Mouse (Mus musculus) brain, embryonic 14.5 days (tissue): ENCODE results near the gene Alk. TPM values are rescaled to one million over a fixed set of nuclear protein-coding genes. Genes with fewer than 3 reads are reported as not detected.
A peak's percentile ranks its signal among the peaks of the same experiment; 100 is the strongest.

Source experiments
- DNase-seq: peaks from one replicate; pipeline ENCODE4 v3.0.0-alpha.2; 2011; ENCODE audit warnings: low read depth
- CTCF ChIP-seq: fragments of 200-500 bp; IDR thresholded peaks from 2 replicates; pipeline ENCODE4 v1.5.1; 2012; ENCODE audit warnings: inconsistent platforms, mild to moderate bottlenecking, moderate library complexity, borderline replicate concordance; ENCODE audit not compliant: insufficient read depth, insufficient read length; ENCODE audit errors: extremely low read depth
- POLR2A ChIP-seq: fragments of 200-500 bp; IDR thresholded peaks from 2 replicates; pipeline ENCODE4 v1.6.1; 2012; ENCODE audit warnings: mild to moderate bottlenecking, inconsistent platforms, borderline replicate concordance; ENCODE audit not compliant: poor library complexity, insufficient read depth, insufficient read length, severe bottlenecking; ENCODE audit errors: extremely low read depth
- polyA plus RNA-seq: library from polyadenylated mRNA; depleted of rRNA; stranded (reverse); fragments of >200 nt; gene quantifications from 2 replicates; pipeline ENCODE4 v1.2.3, GENCODE M21; 2012; rRNA removed

The Alk gene
- polyA plus RNA-seq, 1 experiment: 3.7 TPM

GRCm38 (mm10) chr17:71828647-71829414 lies 775.6 kb downstream of the Alk start:
- DNase-seq: no peak
- TF ChIP-seq CTCF (no peak), POLR2A (no peak)

GRCm38 (mm10) chr17:71827627-71828026 lies 776.8 kb downstream of the Alk start:
- TF ChIP-seq POLR2A: no peak
- TF ChIP-seq CTCF: no peak
- DNase-seq: peak; percentile 68

GRCm38 (mm10) chr17:71826603-71827002 lies 777.8 kb downstream of the Alk start:
- TF ChIP-seq POLR2A: no peak
- no peak for TF ChIP-seq CTCF

GRCm38 (mm10) chr17:71823622-71824306 lies 780.7 kb downstream of the Alk start:
- TF ChIP-seq POLR2A: no peak
- TF ChIP-seq CTCF: no peak
- no peak for DNase-seq

More at GRCm38 (mm10) chr17:71826603-71827002, 777.8 kb downstream of the Alk start:
- no peak for DNase-seq

Other genes starting within 250 kb of the Alk start
- gene Ypel5, start 231.8 kb upstream of the Alk start, polyA plus RNA-seq: 39.1 and 42.5 TPM in 2 replicates